8 mouse cellular contexts compared by ENCODE assay signal in genomic region chr1:182959811-182960455, GRCm38 (mm10). TPM values are rescaled to one million over a fixed set of nuclear protein-coding genes. Genes with fewer than 3 reads are reported as not detected.
DNase-seq lines count a peak whose midpoint lies in the region; ATAC-seq lines count a peak whose summit lies in the region.

No protein-coding gene starts in this region.

- H3K4me2 ChIP-seq in intestine, embryonic 16.5 days (ENCODE audit: low read depth, low read length), result peak overlapping the region; percentile 86

- H3K27ac ChIP-seq in intestine, embryonic 16.5 days (ENCODE audit: low read length), result peak overlapping the region; percentile 92
- H3K27ac ChIP-seq in midbrain, embryonic 10.5 days (replicated peaks), result peak overlapping the region; percentile 68

- intact Hi-C loops in left cerebral cortex, postnatal 36 days (cut with DNase I), result loop anchor here (1.0 to 5.0 kb wide), 3 partner anchors 53 to 400 kb away; no protein-coding TSS in a partner anchor

- H3K4me3 ChIP-seq in intestine, embryonic 16.5 days (ENCODE audit: low read length), result peak overlapping the region; percentile 50
- peak overlapping the region; percentile 58 for H3K4me3 ChIP-seq in midbrain, embryonic 10.5 days

- ATAC-seq in intestine, embryonic 16.5 days, result peak; percentile 26

- H3K4me1 ChIP-seq in intestine, embryonic 16.5 days (ENCODE audit: control insufficient read depth, insufficient read depth, low read length), result peaks cover 38% of the 10 kb centered on the region
- H3K4me1 ChIP-seq in midbrain, embryonic 10.5 days, result peaks cover 53% of the 10 kb centered on the region

- no peaks in the 10 kb centered on the region for H3K36me3 ChIP-seq in intestine, embryonic 16.5 days (ENCODE audit: control insufficient read depth, insufficient read depth, low read length)
- H3K36me3 ChIP-seq in midbrain, embryonic 10.5 days, result no peaks in the 10 kb centered on the region

- DNase-seq in adrenal gland, adult 8-10 months, result peak; percentile 71
- DNase-seq in embryo, embryonic 11.5 days (ENCODE audit: low read depth, low spot score), result peak; percentile 86
- peak; percentile 85 to 87 for DNase-seq in gastrocnemius, postnatal 4 days (ENCODE audit: low spot score in 2 of 2)
- DNase-seq in left cerebral cortex, postnatal 36 days (ENCODE audit: low spot score in 2 of 2), result peak; percentile 78 to 83
- DNase-seq in midbrain, embryonic 10.5 days (ENCODE audit: low spot score), result peak; percentile 89
- peak; percentile 52 to 61 for DNase-seq in right cerebral cortex, postnatal 36 days (ENCODE audit: low spot score in 2 of 2)
- DNase-seq in urinary bladder, postnatal 4 days (ENCODE audit: low spot score in 2 of 2), result peak; percentile 74 to 89

- H3K9me3 ChIP-seq in intestine, embryonic 16.5 days (ENCODE audit: control insufficient read depth, low read length), result no peaks in the 10 kb centered on the region
- H3K9me3 ChIP-seq in midbrain, embryonic 10.5 days (replicated peaks), result no peaks in the 10 kb centered on the region

- under 1% methylated on average over 20 of the region's 20 CpGs for WGBS in intestine, embryonic 16.5 days
- under 1% methylated on average over 20 of the region's 20 CpGs for WGBS in midbrain, embryonic 10.5 days

- H3K9ac ChIP-seq in intestine, embryonic 16.5 days (ENCODE audit: low read depth, low read length), result peak overlapping the region; percentile 67

- H3K27me3 ChIP-seq in intestine, embryonic 16.5 days (replicated peaks; ENCODE audit: control insufficient read depth, insufficient read depth, low read length), result no peaks in the 10 kb centered on the region
- H3K27me3 ChIP-seq in midbrain, embryonic 10.5 days (ENCODE audit: low read depth, poor library complexity, severe bottlenecking), result peaks cover 70% of the 10 kb centered on the region

RNA-seq across cellular contexts. Expression of gene Tlr5, which starts 5.3 kb away (rescaled TPM):
- 1 to 10 TPM in 1 of 4 experiments, under 1 TPM in 3; 0.61 to 2.5 (median 0.73) TPM for total RNA-seq in adrenal gland, adult 8-10 months (2022)
- total RNA-seq in gastrocnemius, postnatal 4 days (2021), result 1 to 10 TPM; 2.6 to 3.2 TPM
- 4.6 and 4.8 TPM in 2 replicates for polyA plus RNA-seq in intestine, embryonic 16.5 days (2015; fragmentation: Nextera tagmentation; extraction: Ambion mirVana)
- under 1 TPM; 0.20 to 0.27 TPM for total RNA-seq in left cerebral cortex, postnatal 36 days (2021)
- polyA plus RNA-seq in midbrain, embryonic 10.5 days (2016; fragmentation: Nextera tagmentation; extraction: Ambion mirVana), result 0.35 and 0.52 TPM in 2 replicates

Comparison
In these comparisons a context has a peak if more than half of its experiments do, and no peak if none do; other contexts are left out.
1. Peak in every context shown above with its lines: DNase-seq, ATAC-seq, H3K4me3 ChIP-seq and H3K27ac ChIP-seq.